Mouse (Mus musculus): ENCODE results near the gene Rhbdf2.

Gene Rhbdf2

GRCm38 (mm10) chr11:116659027-116659621, 32.3 kb upstream of the Rhbdf2 start:
- DNase-seq (ENCODE audit: low read depth, low spot score), result no peak

GRCm38 (mm10) chr11:116658238-116658637, 31.4 kb upstream of the Rhbdf2 start:
- DNase-seq (ENCODE audit: low read depth, low spot score), result no peak

GRCm38 (mm10) chr11:116657311-116658223, 30.7 kb upstream of the Rhbdf2 start:
- peak; percentile 88 for DNase-seq (ENCODE audit: low read depth, low spot score)

DNA sequence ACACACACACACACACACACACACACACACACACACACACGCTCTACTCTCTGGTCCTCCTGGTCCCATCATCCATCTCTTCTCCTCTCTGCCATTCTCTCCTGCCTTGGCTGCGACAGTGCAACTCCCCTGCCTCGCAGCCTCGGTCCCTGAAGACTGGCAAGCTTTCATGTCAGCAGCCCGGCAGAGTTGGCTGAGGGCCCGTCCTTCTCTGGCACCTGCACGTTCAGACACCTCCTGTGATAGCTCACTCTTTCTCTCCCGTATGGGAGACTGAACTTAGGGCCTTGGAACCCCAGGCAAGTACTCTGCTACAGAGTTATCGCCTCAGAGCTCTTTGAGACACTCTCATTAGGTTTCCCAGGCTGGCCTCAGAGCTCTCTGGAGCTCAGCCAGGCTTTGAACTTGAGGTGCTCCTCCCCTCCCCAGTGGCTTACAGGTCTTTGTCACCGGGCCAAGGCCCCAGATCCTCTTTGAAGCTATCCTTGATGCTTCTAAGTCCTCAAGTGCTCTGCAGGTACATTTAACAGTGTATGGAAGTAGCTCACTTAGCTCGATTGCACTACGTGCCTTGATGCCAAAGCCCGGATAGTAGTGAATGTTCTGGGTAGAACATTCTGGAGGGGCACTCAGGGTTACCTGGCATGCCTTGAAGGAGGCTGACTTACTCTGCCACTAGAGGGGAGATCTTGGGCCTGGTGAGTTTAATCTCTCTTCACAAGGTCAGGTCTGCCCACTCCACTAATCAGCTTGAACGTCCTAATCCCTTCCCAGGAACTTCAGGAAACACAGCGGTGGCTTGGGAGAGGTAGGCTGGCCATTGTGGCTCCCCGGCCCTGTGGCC, 29.8 kb upstream of the Rhbdf2 start:
- no peak for DNase-seq (ENCODE audit: low read depth, low spot score)

DNA sequence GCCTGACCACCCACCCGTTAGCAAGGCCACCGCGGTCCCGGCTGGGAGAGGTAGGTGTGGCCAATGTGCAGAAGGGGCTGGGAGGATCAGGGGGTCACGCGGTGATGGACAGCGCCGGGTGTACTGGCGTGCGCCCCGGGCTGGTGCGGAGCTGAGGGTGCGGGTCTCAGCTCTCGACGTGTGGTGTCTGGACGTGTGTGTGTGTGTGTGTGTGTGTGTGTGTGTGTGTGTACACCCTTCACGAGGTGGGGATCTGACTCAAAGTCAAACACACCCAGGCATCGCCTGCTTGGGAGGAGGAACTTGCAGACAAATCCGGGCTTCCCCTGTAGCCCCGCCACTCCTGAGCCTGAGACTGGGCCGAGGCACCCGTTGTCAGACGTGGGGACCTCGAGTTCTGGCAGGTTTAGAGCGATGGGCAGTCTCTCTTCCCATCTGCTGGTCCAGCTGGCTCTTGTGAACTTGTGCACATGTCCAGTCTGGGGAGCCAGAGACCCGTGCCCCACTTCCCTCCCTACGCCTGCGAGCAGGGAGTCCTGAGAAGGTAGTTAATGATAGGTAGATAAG, 27.5 kb upstream of the Rhbdf2 start, which contains the start of gene Cygb:
TSS of gene Cygb (minus strand) at position 59 of the 567 bp plus-strand sequence.
- DNase-seq (ENCODE audit: low read depth, low spot score), result no peak

GRCm38 (mm10) chr11:116653709-116654221, 26.9 kb upstream of the Rhbdf2 start:
- DNase-seq (ENCODE audit: low read depth, low spot score), result no peak

DNA sequence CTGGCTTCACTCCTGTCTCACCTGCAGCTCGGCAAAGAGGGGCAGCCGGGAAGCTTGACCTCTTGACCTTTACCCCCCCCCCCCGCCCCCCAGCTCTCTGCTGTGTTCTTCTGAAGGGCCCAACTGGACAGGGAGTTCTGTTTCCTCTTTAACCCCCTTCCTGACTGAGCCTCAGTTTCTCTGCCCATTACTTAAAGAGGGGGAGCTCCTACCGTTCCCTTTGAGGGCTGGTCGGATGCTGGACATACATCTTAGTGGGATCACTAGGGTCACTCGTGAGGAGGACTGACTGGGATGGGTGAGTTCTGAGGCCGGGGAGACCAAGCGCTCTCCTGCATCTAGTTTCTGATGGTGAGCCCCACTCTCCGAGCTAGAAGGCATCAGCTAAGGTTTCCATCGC, 26.4 kb upstream of the Rhbdf2 start, which contains the start of gene Prcd:
TSS of gene Prcd (plus strand) at position 301 of the 400 bp plus-strand sequence.
- DNase-seq (ENCODE audit: low read depth, low spot score), result no peak

GRCm38 (mm10) chr11:116652330-116653098, 25.7 kb upstream of the Rhbdf2 start:
- DNase-seq (ENCODE audit: low read depth, low spot score), result no peak

DNA sequence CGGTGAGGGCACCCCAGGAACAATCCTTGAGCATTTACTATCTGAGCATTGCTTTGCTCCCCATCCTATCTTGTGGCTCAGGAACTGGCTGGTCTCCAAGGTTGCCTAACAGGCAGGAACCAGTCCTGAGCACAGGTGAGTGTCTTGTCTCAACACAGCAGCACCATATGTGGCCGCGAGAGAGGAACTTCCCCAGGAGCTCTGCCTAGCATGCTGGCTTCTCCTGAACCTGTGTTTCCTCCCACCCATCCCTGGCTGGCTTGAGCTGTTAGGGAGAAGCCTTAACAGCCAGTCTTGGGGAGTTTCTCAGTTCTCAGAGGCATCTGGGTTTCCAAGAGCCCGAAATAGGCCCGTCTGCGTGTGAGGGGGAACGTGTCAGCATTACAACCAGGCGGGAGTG, 24.5 kb upstream of the Rhbdf2 start:
- no peak for DNase-seq (ENCODE audit: low read depth, low spot score)

GRCm38 (mm10) chr11:116650811-116651210, 24.0 kb upstream of the Rhbdf2 start:
- no peak for DNase-seq (ENCODE audit: low read depth, low spot score)

- DNase-seq (ENCODE audit: low read depth, low spot score), result no peak
Measured at GRCm38 (mm10) chr11:116649711-116650337, 23.0 kb upstream of the Rhbdf2 start.

DNA sequence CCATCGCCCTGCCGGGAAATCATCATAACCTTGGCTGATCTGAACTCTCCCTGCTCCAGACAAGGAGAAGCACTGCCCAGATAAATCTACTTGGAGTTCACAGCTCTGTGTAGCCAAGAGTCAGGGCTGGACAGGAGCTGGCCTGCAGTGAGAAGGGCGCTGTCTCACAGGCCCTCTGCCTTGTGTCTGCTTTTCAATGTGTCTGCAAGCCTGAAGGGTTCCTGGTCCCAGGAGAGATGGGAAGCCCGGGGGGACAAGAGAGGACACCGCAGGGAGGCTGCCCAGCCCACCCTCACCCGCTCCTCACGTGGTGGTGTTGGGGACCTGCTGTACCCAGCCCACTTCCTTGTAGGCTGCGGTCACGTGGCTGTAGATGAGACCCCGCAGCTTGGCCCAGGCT, 22.2 kb upstream of the Rhbdf2 start:
- DNase-seq (ENCODE audit: low read depth, low spot score), result no peak

GRCm38 (mm10) chr11:116648213-116648921, 21.5 kb upstream of the Rhbdf2 start:
- no peak for DNase-seq (ENCODE audit: low read depth, low spot score)

GRCm38 (mm10) chr11:116647340-116647991, 20.6 kb upstream of the Rhbdf2 start:
- no peak for DNase-seq (ENCODE audit: low read depth, low spot score)

DNA sequence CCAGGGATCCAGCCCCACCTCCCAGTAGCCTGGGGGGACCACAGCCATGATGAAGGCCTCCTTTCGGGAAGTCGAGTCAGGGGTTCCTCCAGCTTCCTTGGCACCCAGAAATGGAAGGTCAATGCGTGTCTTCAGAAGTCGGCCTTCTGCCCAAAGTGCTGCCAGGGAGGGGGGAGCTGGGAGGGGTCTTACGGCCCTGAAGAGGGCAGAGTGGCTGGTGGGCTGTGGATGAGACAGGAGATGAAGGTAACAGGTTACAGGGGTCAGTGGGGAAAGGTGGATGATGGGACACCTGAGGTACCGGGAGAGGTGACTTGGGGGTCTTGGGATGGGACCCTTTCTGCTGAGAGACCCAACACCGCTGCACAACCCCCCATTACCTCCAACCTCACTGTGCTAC, 20.0 kb upstream of the Rhbdf2 start:
- no peak for DNase-seq (ENCODE audit: low read depth, low spot score)

DNA sequence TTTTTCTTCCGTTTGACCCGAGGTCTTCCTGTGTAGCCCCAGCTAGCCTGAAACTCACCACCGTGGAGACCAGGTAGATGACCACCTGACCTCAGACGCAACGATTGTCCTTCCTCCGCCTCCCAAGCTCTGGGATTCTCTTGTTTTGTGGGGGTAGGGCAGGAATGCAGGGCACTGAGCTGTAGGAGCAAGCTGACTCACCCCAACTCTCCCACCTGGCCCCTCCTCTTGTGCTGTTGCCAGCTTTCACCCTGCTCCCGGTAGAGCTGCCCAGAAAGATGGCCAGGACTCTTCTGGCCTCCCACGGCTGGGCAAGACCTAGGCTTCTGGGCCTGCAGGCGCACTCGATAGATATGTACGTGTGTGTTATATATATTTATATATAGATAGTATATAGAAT, 19.3 kb upstream of the Rhbdf2 start:
- no peak for DNase-seq (ENCODE audit: low read depth, low spot score)

DNA sequence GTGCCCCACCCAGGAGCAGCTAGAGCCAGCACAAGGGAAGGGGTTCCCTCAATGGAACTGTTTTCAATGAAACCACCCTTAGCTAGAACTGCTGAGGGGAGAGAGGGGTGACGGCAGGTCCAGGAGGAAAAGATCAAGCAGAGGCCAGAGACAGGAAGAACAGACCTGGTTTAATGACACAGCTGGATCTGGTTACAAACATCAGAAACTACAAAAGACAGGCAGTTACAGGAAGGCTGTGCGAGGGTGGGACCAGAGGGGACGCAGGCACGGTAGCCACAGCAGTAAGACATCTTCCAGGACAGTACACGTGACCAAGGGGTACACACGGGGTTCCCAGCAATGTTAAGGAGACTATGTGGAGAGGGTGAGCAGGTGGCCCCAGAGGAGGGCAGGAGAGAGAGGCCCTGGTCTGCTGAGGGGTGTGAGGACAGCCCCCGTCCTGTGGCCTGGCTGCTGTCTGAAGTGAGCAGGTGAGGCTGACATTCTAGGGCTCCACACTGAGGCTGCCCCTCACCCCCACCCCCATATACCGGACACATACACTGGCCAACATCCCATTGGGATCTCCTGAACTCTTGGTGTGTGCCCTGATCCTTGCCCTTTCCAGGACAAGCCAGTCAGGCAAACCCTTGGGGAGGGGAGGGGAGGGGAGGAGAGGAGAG, 18.8 kb upstream of the Rhbdf2 start:
- DNase-seq (ENCODE audit: low read depth, low spot score), result no peak
